Mouse (Mus musculus) ES-Bruce4 (cell line): Measurements from ENCODE around the gene Ssbp4.

Source experiments
- CTCF ChIP-seq: IDR thresholded peaks from one replicate; pipeline ENCODE4 v1.8.1; 2011; ENCODE audit warnings: low read depth, low read length
- POLR2A ChIP-seq: IDR thresholded peaks from one replicate; pipeline ENCODE4 v1.8.1; 2011; ENCODE audit warnings: low read length; ENCODE audit not compliant: insufficient read depth

DNA sequence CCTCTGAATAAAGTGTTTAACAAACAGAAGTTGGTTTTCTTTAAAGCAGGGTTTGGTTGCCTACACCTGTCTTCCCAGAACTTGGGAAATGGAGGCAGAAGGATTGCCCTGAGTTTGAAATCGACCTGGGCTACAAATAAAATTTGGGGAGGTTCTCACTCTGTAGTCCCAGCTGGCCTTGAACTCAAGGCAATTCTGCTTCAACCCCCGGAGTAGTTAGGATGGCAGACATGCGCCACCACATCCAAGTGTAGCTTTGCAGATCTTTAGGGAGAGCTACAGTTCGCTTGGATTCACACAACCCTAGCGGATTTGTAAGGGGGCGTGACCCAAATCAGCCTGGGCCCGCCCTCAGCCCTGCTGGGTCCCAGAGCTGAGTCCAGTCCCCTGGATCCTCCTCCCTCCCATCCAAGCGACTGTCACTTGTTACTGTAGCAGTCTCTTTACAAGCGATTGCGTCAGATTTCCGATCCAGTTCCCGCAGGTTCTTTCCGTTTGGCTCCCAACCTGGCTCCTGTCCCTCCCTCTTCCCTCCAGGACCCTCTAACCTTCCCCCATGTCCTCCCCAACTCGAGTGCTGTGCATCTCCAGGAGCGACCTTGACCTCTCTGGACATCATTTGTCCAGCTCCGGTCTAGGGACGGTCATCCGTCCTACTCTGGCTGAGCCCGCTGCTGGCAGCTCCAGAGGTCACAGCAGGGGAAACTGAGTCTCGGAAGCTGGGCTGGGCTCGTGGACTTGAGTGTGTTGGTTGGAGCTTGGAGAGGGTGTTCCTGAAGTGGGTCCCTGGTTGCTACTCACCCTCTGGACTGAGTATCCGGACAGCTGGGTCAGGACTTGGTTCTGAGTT, 22.1 kb upstream of the Ssbp4 start:
- no peak for TF ChIP-seq CTCF
- peak; percentile 27 for TF ChIP-seq POLR2A
